ENCODE assay signal across 24 mouse cellular contexts in the genomic region with DNA sequence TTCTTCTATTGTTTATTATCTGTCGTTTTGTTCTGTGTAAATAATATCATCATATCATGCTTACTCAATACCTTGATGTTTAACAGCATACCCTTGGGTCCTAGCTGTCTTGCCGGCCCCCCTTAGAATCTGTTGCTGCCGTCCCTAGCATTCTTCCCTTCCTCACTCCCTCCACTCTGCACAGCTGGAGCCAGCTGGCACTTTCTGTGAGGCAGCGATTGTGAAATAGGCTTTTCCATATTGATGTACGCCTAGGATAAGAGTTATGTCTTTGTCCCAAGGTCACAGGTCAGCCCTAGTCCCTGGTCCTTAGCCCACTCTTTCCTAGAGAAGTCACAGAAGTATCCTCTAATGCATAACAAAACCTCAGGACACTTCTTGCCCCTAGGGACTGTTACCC. TPM values are rescaled to one million over a fixed set of nuclear protein-coding genes. Genes with fewer than 3 reads are reported as not detected.
A peak's percentile ranks its signal among the peaks of the same experiment; 100 is the strongest.
DNase-seq lines count a peak whose midpoint lies in the region; ATAC-seq lines count a peak whose summit lies in the region.
"Had no signal": no experiment of that assay in that cellular context is flagged by ENCODE, and none has a peak within 500 bp of the region (broad histone marks: within the 10 kb centered on the region; RNA-seq: fewer than 3 reads in every experiment).

No protein-coding gene starts in this region.

- H3K4me1 ChIP-seq in kidney, embryonic 15.5 days: peaks cover 11% of the 10 kb centered on the region
- H3K4me1 ChIP-seq in intestine, embryonic 15.5 days (replicated peaks): 0 out of 2 replicates have a peak, but pooled peaks cover 4% of the 10 kb centered on the region
- H3K4me1 ChIP-seq in liver, embryonic 11.5 days (replicated peaks; ENCODE audit: control insufficient read depth, insufficient read depth, low read length): no peaks in the 10 kb centered on the region
- H3K4me1 ChIP-seq: embryonic facial prominence, embryonic 12.5 days had no signal

- H3K9me3 ChIP-seq in kidney, embryonic 15.5 days (replicated peaks): no peaks in the 10 kb centered on the region
- H3K9me3 ChIP-seq in intestine, embryonic 15.5 days: no peaks in the 10 kb centered on the region
- H3K9me3 ChIP-seq in liver, embryonic 11.5 days (ENCODE audit: control insufficient read depth, low read length): no peaks in the 10 kb centered on the region
- H3K9me3 ChIP-seq: embryonic facial prominence, embryonic 12.5 days; midbrain, embryonic 12.5 days had no signal

- peak overlapping the region; percentile 32; the same call in 1 of the 2 replicates for H3K27ac ChIP-seq in kidney, embryonic 15.5 days
- H3K27ac ChIP-seq in intestine, embryonic 15.5 days: no peak overlapping the region; the same call in 1 of the 2 replicates
- H3K27ac ChIP-seq in liver, embryonic 11.5 days (ENCODE audit: low read depth, low read length): no peak overlapping the region
- H3K27ac ChIP-seq: embryonic facial prominence, embryonic 12.5 days; left cerebral cortex, adult 2 months; macrophage; midbrain, embryonic 12.5 days had no signal

- no peak for DNase-seq in kidney, adult 18-20 months
- DNase-seq in kidney, postnatal 14 days: peak; percentile 71
- peak; percentile 77 for DNase-seq in lung, postnatal 10 days
- DNase-seq in adrenal gland, adult 18-20 months (ENCODE audit: low spot score in 2 of 2): no peak
- DNase-seq in spleen, postnatal 14 days (ENCODE audit: low spot score in 2 of 2): no peak
- DNase-seq in liver, embryonic 11.5 days (ENCODE audit: low spot score): no peak
- DNase-seq: adrenal gland, postnatal 36 days; cerebellum, adult 2 months; gastrocnemius, postnatal 10 days; right cerebral cortex, postnatal 14 days had no signal

- no peaks in the 10 kb centered on the region for H3K27me3 ChIP-seq in kidney, embryonic 15.5 days
- no peaks in the 10 kb centered on the region for H3K27me3 ChIP-seq in intestine, embryonic 15.5 days (replicated peaks)
- H3K27me3 ChIP-seq in liver, embryonic 11.5 days (replicated peaks; ENCODE audit: control insufficient read depth, insufficient read depth, low read length): no peaks in the 10 kb centered on the region
- H3K27me3 ChIP-seq: embryonic facial prominence, embryonic 12.5 days; midbrain, embryonic 12.5 days; Patski had no signal

- 52% methylated on average over 5 of the region's 5 CpGs for WGBS in kidney, embryonic 15.5 days
- 38% methylated on average over 5 of the region's 5 CpGs for WGBS in intestine, embryonic 15.5 days
- WGBS in liver, embryonic 11.5 days: 64% methylated on average over 5 of the region's 5 CpGs

- peaks cover 52% of the 10 kb centered on the region for H3K36me3 ChIP-seq in kidney, embryonic 15.5 days
- H3K36me3 ChIP-seq in intestine, embryonic 15.5 days: no peaks in the 10 kb centered on the region
- H3K36me3 ChIP-seq in liver, embryonic 11.5 days (ENCODE audit: control insufficient read depth, insufficient read depth, low read length): no peaks in the 10 kb centered on the region
- H3K36me3 ChIP-seq: embryonic facial prominence, embryonic 12.5 days; midbrain, embryonic 12.5 days had no signal

- ATAC-seq in kidney, embryonic 15.5 days (replicated peaks; ENCODE audit: low FRiP score): no peak
- peak; percentile 21; the same call in 1 of the 2 replicates for ATAC-seq in intestine, embryonic 15.5 days
- ATAC-seq in liver, embryonic 11.5 days (replicated peaks; ENCODE audit: low FRiP score): no peak
- ATAC-seq: activated CD4-positive, CD25-positive, alpha-beta regulatory T cell, adult 4 months; Patski had no signal

- H3K4me3 ChIP-seq in kidney, embryonic 15.5 days (replicated peaks): no peak overlapping the region
- no peak overlapping the region for H3K4me3 ChIP-seq in intestine, embryonic 15.5 days (replicated peaks)
- no peak overlapping the region for H3K4me3 ChIP-seq in liver, embryonic 11.5 days (ENCODE audit: low read depth, low read length)
- H3K4me3 ChIP-seq: embryonic facial prominence, embryonic 12.5 days; left cerebral cortex, adult 2 months; midbrain, embryonic 12.5 days had no signal

- H3K4me2 ChIP-seq in kidney, embryonic 15.5 days: no peak overlapping the region
- no peak overlapping the region for H3K4me2 ChIP-seq in intestine, embryonic 15.5 days (replicated peaks)
- H3K4me2 ChIP-seq in liver, embryonic 11.5 days: no peak overlapping the region
- H3K4me2 ChIP-seq: embryonic facial prominence, embryonic 12.5 days; midbrain, embryonic 12.5 days had no signal

- no peak overlapping the region for H3K9ac ChIP-seq in kidney, embryonic 15.5 days
- H3K9ac ChIP-seq in intestine, embryonic 15.5 days: no peak overlapping the region
- no peak overlapping the region for H3K9ac ChIP-seq in liver, embryonic 11.5 days (ENCODE audit: low read depth, low read length)
- H3K9ac ChIP-seq: embryonic facial prominence, embryonic 12.5 days; midbrain, embryonic 12.5 days had no signal

RNA-seq across cellular contexts. Expression of gene Fgfr4, which starts 11.1 kb away (rescaled TPM):
- polyA plus RNA-seq in kidney, embryonic 15.5 days (2015; fragmentation: Nextera tagmentation; extraction: Ambion mirVana): 16.4 and 19.8 TPM in 2 replicates
- polyA plus RNA-seq in intestine, embryonic 15.5 days (2015; fragmentation: Nextera tagmentation; extraction: Ambion mirVana): 14.2 and 14.5 TPM in 2 replicates
- total RNA-seq in adrenal gland, adult 18-20 months (2021): 10 to 100 TPM; 28.4 to 38.7 TPM
- polyA plus RNA-seq in liver, embryonic 11.5 days (2014; fragmentation: Nextera tagmentation; extraction: Ambion mirVana): 6.8 and 8.0 TPM in 2 replicates
- total RNA-seq: common myeloid progenitor, adult 5-6 weeks had no signal
- polyA plus RNA-seq: activated CD4-positive, CD25-positive, alpha-beta regulatory T cell, adult 4 months; macrophage had no signal

RNA-seq across cellular contexts. Expression of gene Gm17617, which starts 30.2 kb away (rescaled TPM):
- polyA plus RNA-seq in kidney, embryonic 15.5 days (2015; fragmentation: Nextera tagmentation; extraction: Ambion mirVana): not detected in 2 replicates
- polyA plus RNA-seq in intestine, embryonic 15.5 days (2015; fragmentation: Nextera tagmentation; extraction: Ambion mirVana): not detected in 2 replicates
- not detected for total RNA-seq in adrenal gland, adult 18-20 months (2021)
- not detected in 2 replicates for polyA plus RNA-seq in liver, embryonic 11.5 days (2014; fragmentation: Nextera tagmentation; extraction: Ambion mirVana)
- total RNA-seq: adrenal gland, postnatal 36 days; common myeloid progenitor, adult 5-6 weeks; gastrocnemius, postnatal 10 days; heart, adult 8-10 months; heart, postnatal 36 days; left cerebral cortex, adult 2 months had no signal
- polyA plus RNA-seq: activated CD4-positive, CD25-positive, alpha-beta regulatory T cell, adult 4 months; cerebellum, adult 2 months; embryonic facial prominence, embryonic 12.5 days; frontal cortex, adult 2 months; limb, embryonic 14.5 days; macrophage; midbrain, embryonic 12.5 days; neural tube, embryonic 14.5 days; Patski had no signal

RNA-seq across cellular contexts. Expression of gene Nsd1, which starts 46.0 kb away (rescaled TPM):
- 65.1 and 66.9 TPM in 2 replicates for polyA plus RNA-seq in kidney, embryonic 15.5 days (2015; fragmentation: Nextera tagmentation; extraction: Ambion mirVana)
- polyA plus RNA-seq in intestine, embryonic 15.5 days (2015; fragmentation: Nextera tagmentation; extraction: Ambion mirVana): 49.6 and 52.8 TPM in 2 replicates
- total RNA-seq in adrenal gland, adult 18-20 months (2021): 10 to 100 TPM; 76.4 to 82.4 TPM
- 35.5 and 41.3 TPM in 2 replicates for polyA plus RNA-seq in liver, embryonic 11.5 days (2014; fragmentation: Nextera tagmentation; extraction: Ambion mirVana)

RNA-seq across cellular contexts. Expression of gene Zfp346, which starts 58.4 kb away (rescaled TPM):
- 20.0 and 21.5 TPM in 2 replicates for polyA plus RNA-seq in kidney, embryonic 15.5 days (2015; fragmentation: Nextera tagmentation; extraction: Ambion mirVana)
- polyA plus RNA-seq in intestine, embryonic 15.5 days (2015; fragmentation: Nextera tagmentation; extraction: Ambion mirVana): 14.3 and 14.7 TPM in 2 replicates
- total RNA-seq in adrenal gland, adult 18-20 months (2021): 10 to 100 TPM; 44.3 to 54.4 TPM
- 18.9 and 19.5 TPM in 2 replicates for polyA plus RNA-seq in liver, embryonic 11.5 days (2014; fragmentation: Nextera tagmentation; extraction: Ambion mirVana)

Comparison
In these comparisons a context has a peak if more than half of its experiments do, and no peak if none do; other contexts are left out.
1. DNase-seq: peak in kidney, postnatal 14 days (single experiment) and lung, postnatal 10 days (single experiment); none in kidney, adult 18-20 months (single experiment), adrenal gland, adult 18-20 months (0 of 2), spleen, postnatal 14 days (0 of 2) and liver, embryonic 11.5 days (single experiment).